Mouse (Mus musculus) liver, embryonic 13.5 days (tissue): ENCODE data around the gene Pdcd1lg2. TPM values are rescaled to one million over a fixed set of nuclear protein-coding genes. Genes with fewer than 3 reads are reported as not detected.

ENCODE experiments used
- ATAC-seq: fragments of 200-750 bp; cut with Nextera tagmentation; 2 replicates; pipeline ENCODE4 v1.8.0; 2017; ENCODE audit warnings: low read depth, mild to moderate bottlenecking, moderate number of reproducible peaks, moderate library complexity
- DNase-seq: peaks from one replicate; pipeline ENCODE4 v3.0.0; 2022
- H3K27ac ChIP-seq: fragments of 300-500 bp; sonication (generic); 2 replicates; pipeline ENCODE4 v1.5.1; 2015; ENCODE audit warnings: moderate library complexity, mild to moderate bottlenecking, inconsistent platforms
- H3K27me3 ChIP-seq: fragments of 300-500 bp; sonication (generic); 2 replicates; pipeline ENCODE4 v1.6.1; 2015; ENCODE audit warnings: mild to moderate bottlenecking, inconsistent platforms
- H3K36me3 ChIP-seq: fragments of 300-500 bp; sonication (generic); 2 replicates; pipeline ENCODE4 v1.6.1; 2015; ENCODE audit warnings: mild to moderate bottlenecking, inconsistent platforms
- H3K4me1 ChIP-seq: fragments of 300-500 bp; sonication (generic); replicated peaks from 2 replicates; pipeline ENCODE4 v1.6.1; 2015; ENCODE audit warnings: inconsistent platforms
- H3K4me2 ChIP-seq: fragments of 300-500 bp; sonication (generic); 2 replicates; pipeline ENCODE4 v1.6.1; 2015; ENCODE audit warnings: inconsistent platforms, mild to moderate bottlenecking, moderate library complexity
- H3K4me3 ChIP-seq: fragments of 300-500 bp; sonication (generic); replicated peaks from 2 replicates; pipeline ENCODE4 v1.5.1; 2015; ENCODE audit warnings: mild to moderate bottlenecking, inconsistent platforms
- H3K9ac ChIP-seq: fragments of 300-500 bp; sonication (generic); 2 replicates; pipeline ENCODE4 v1.6.1; 2015; ENCODE audit warnings: mild to moderate bottlenecking, inconsistent platforms
- H3K9me3 ChIP-seq: fragments of 300-500 bp; sonication (generic); replicated peaks from 2 replicates; pipeline ENCODE4 v1.6.1; 2016; ENCODE audit warnings: inconsistent platforms
- WGBS: fragments of 180-500 bp; shearing (Covaris S2); methylation state at CpG from one replicate; pipeline ENCODE4 v1.1.7; 2015; ENCODE audit not compliant: insufficient replicate concordance; 5-methylcytosine and 5-hydroxymethylcytosine counted together
- polyA plus RNA-seq: library from polyadenylated mRNA; unstranded; fragments of >200 nt; fragmentation: Nextera tagmentation; extraction: Ambion mirVana; gene quantifications from 2 replicates; pipeline ENCODE4 v1.2.1, GENCODE M21; 2015

The Pdcd1lg2 gene
- polyA plus RNA-seq, 1 experiment from 2014 or later, result 0.06 TPM

GRCm38 (mm10) chr19:29474803-29475202, 64.1 kb downstream of the Pdcd1lg2 start:
- no peak overlapping the region for H3K4me2 ChIP-seq
- H3K27ac ChIP-seq, result no peak overlapping the region
- no peak overlapping the region for H3K4me3 ChIP-seq
- H3K4me1 ChIP-seq, result peaks cover 37% of the 10 kb centered on the region
- no peak for ATAC-seq
- no peak overlapping the region for H3K9ac ChIP-seq
- 30% methylated on average over 2 of the region's 2 CpGs for whole genome bisulfite sequencing
- no peaks in the 10 kb centered on the region for H3K27me3 ChIP-seq
- no peaks in the 10 kb centered on the region for H3K9me3 ChIP-seq
- DNase-seq, result no peak
- H3K36me3 ChIP-seq, result no peaks in the 10 kb centered on the region

- Histone ChIP-seq H3K4me1 (peaks cover 33% of the 10 kb centered on the region), H3K27me3 (no peaks in the 10 kb centered on the region), H3K9me3 (no peaks in the 10 kb centered on the region), H3K4me3 (no peak overlapping the region), H3K9ac (no peak overlapping the region), H3K36me3 (no peaks in the 10 kb centered on the region), H3K27ac (no peak overlapping the region), H3K4me2 (no peak overlapping the region)
- 41% methylated on average over 4 of the region's 4 CpGs for WGBS
- DNase-seq (no peak), ATAC-seq (no peak)
Observed at GRCm38 (mm10) chr19:29475210-29475620, 64.5 kb downstream of the Pdcd1lg2 start.

- Histone ChIP-seq H3K4me3 (no peak overlapping the region), H3K27ac (no peak overlapping the region), H3K4me1 (peaks cover 33% of the 10 kb centered on the region), H3K4me2 (no peak overlapping the region), H3K9ac (no peak overlapping the region), H3K36me3 (no peaks in the 10 kb centered on the region), H3K27me3 (no peaks in the 10 kb centered on the region), H3K9me3 (no peaks in the 10 kb centered on the region)
- DNase-seq (no peak), ATAC-seq (no peak)
- 11% methylated on average over 4 of the region's 4 CpGs for WGBS
Observed at GRCm38 (mm10) chr19:29478598-29478997, 67.9 kb downstream of the Pdcd1lg2 start.

GRCm38 (mm10) chr19:29481578-29481977, 70.9 kb downstream of the Pdcd1lg2 start:
- Histone ChIP-seq H3K4me1 (peaks cover 20% of the 10 kb centered on the region), H3K9me3 (no peaks in the 10 kb centered on the region), H3K27me3 (no peaks in the 10 kb centered on the region), H3K36me3 (no peaks in the 10 kb centered on the region), H3K4me3 (no peak overlapping the region), H3K4me2 (no peak overlapping the region), H3K9ac (no peak overlapping the region), H3K27ac (no peak overlapping the region)
- ATAC-seq, result no peak
- WGBS, result 45% methylated on average over 6 of the region's 6 CpGs
- DNase-seq, result no peak

- Histone ChIP-seq H3K4me1 (peaks cover 20% of the 10 kb centered on the region), H3K9ac (0 out of 2 replicates have a peak overlapping the region, but pooled peaks have one; percentile 5), H3K9me3 (no peaks in the 10 kb centered on the region), H3K36me3 (no peaks in the 10 kb centered on the region), H3K4me2 (no peak overlapping the region), H3K27me3 (no peaks in the 10 kb centered on the region), H3K27ac (no peak overlapping the region), H3K4me3 (no peak overlapping the region)
- 50% methylated on average over 5 of the region's 5 CpGs for WGBS
- peak; percentile 63 for ATAC-seq
- no peak for DNase-seq
Observed at GRCm38 (mm10) chr19:29482148-29482547, 71.4 kb downstream of the Pdcd1lg2 start.

- Histone ChIP-seq H3K9me3 (no peaks in the 10 kb centered on the region), H3K27me3 (no peaks in the 10 kb centered on the region), H3K4me3 (no peak overlapping the region), H3K27ac (no peak overlapping the region), H3K4me1 (peaks cover 25% of the 10 kb centered on the region), H3K9ac (no peak overlapping the region), H3K4me2 (no peak overlapping the region), H3K36me3 (no peaks in the 10 kb centered on the region)
- ATAC-seq (no peak), DNase-seq (no peak)
- 21% methylated on average over 3 of the region's 3 CpGs for WGBS
Observed at GRCm38 (mm10) chr19:29482637-29483036, 71.9 kb downstream of the Pdcd1lg2 start.

- H3K36me3 ChIP-seq, result no peaks in the 10 kb centered on the region
- no peak for DNase-seq
- H3K4me2 ChIP-seq, result no peak overlapping the region
- H3K9me3 ChIP-seq, result no peaks in the 10 kb centered on the region
- no peak overlapping the region for H3K4me3 ChIP-seq
- ATAC-seq, result no peak
- 58% methylated on average over 2 of the region's 2 CpGs for WGBS
- no peak overlapping the region for H3K9ac ChIP-seq
- no peaks in the 10 kb centered on the region for H3K27me3 ChIP-seq
- H3K27ac ChIP-seq, result no peak overlapping the region
- H3K4me1 ChIP-seq, result peaks cover 32% of the 10 kb centered on the region
Observed at GRCm38 (mm10) chr19:29483386-29483785, 72.7 kb downstream of the Pdcd1lg2 start.

- no peaks in the 10 kb centered on the region for H3K9me3 ChIP-seq
- H3K4me3 ChIP-seq, result no peak overlapping the region
- no peak overlapping the region for H3K27ac ChIP-seq
- peaks cover 37% of the 10 kb centered on the region for H3K4me1 ChIP-seq
- no peak overlapping the region for H3K9ac ChIP-seq
- ATAC-seq, result no peak
- DNase-seq, result no peak
- 27% methylated on average over 2 of the region's 2 CpGs for WGBS
- H3K36me3 ChIP-seq, result no peaks in the 10 kb centered on the region
- no peaks in the 10 kb centered on the region for H3K27me3 ChIP-seq
- H3K4me2 ChIP-seq, result no peak overlapping the region
Observed at GRCm38 (mm10) chr19:29484537-29484936, 73.8 kb downstream of the Pdcd1lg2 start.

GRCm38 (mm10) chr19:29485257-29485948, 74.7 kb downstream of the Pdcd1lg2 start:
- H3K4me2 ChIP-seq, result no peak overlapping the region
- ATAC-seq, result no peak
- WGBS, result 67% methylated on average over 3 of the region's 3 CpGs
- no peaks in the 10 kb centered on the region for H3K9me3 ChIP-seq
- H3K9ac ChIP-seq, result no peak overlapping the region
- H3K27me3 ChIP-seq, result no peaks in the 10 kb centered on the region
- DNase-seq, result no peak
- H3K27ac ChIP-seq, result no peak overlapping the region
- no peak overlapping the region for H3K4me3 ChIP-seq
- H3K4me1 ChIP-seq, result peaks cover 37% of the 10 kb centered on the region
- H3K36me3 ChIP-seq, result no peaks in the 10 kb centered on the region

- DNase-seq (no peak), ATAC-seq (no peak)
- Histone ChIP-seq H3K9ac (no peak overlapping the region), H3K4me3 (no peak overlapping the region), H3K27ac (no peak overlapping the region), H3K27me3 (no peaks in the 10 kb centered on the region), H3K4me1 (peaks cover 31% of the 10 kb centered on the region), H3K4me2 (no peak overlapping the region), H3K36me3 (no peaks in the 10 kb centered on the region), H3K9me3 (no peaks in the 10 kb centered on the region)
- WGBS, result 63% methylated on average over 7 of the region's 7 CpGs
Observed at GRCm38 (mm10) chr19:29486545-29487206, 76.0 kb downstream of the Pdcd1lg2 start.

- Histone ChIP-seq H3K4me2 (no peak overlapping the region), H3K9ac (peak overlapping the region; percentile 16; the same call in 1 of the 2 replicates), H3K36me3 (no peaks in the 10 kb centered on the region), H3K27me3 (no peaks in the 10 kb centered on the region), H3K27ac (0 out of 2 replicates have a peak overlapping the region, but pooled peaks have one; percentile 21), H3K9me3 (no peaks in the 10 kb centered on the region), H3K4me1 (peaks cover 22% of the 10 kb centered on the region), H3K4me3 (no peak overlapping the region)
- 66% methylated on average over 14 of the region's 14 CpGs for WGBS
- DNase-seq, result no peak
- ATAC-seq, result 0 out of 2 replicates have a peak, but pooled peaks have one; percentile 7
Observed at GRCm38 (mm10) chr19:29487326-29488072, 76.8 kb downstream of the Pdcd1lg2 start.
